Mouse (Mus musculus) cerebellum, adult 9-10 months (tissue): ENCODE measurements around the gene Phactr2.

Experiments used
- DNase-seq: peaks from one replicate; pipeline ENCODE4 v3.0.0; 2022

The Phactr2 gene

DNA sequence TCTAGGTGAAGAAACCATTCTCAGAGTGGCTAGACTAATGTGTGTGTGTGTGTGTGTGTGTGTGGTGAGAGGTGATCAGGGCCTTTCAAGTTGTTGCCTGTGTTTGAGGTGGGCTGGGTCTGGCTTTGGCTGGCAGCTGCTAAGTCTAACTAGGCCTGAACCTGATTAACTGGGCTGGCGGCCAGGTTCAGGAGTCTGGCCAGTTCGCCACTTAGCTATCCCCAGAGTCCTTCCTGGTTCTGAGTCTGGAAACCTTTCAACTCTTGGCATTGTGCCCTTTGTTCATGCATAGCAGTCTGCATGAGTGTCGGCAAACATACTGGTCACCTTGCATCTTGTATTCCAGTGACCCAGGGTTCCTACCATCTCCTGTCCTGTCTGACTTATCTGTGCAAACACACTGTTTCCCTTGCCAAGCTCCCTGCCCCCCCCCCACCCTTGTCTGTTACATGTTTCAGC lies 27.4 kb downstream of the Phactr2 start:
- peak; percentile 77 for DNase-seq

GRCm38 (mm10) chr10:13444257-13444656 lies 30.0 kb downstream of the Phactr2 start:
- no peak for DNase-seq

- no peak for DNase-seq
Measured at GRCm38 (mm10) chr10:13443647-13444046, 30.6 kb downstream of the Phactr2 start.

DNA sequence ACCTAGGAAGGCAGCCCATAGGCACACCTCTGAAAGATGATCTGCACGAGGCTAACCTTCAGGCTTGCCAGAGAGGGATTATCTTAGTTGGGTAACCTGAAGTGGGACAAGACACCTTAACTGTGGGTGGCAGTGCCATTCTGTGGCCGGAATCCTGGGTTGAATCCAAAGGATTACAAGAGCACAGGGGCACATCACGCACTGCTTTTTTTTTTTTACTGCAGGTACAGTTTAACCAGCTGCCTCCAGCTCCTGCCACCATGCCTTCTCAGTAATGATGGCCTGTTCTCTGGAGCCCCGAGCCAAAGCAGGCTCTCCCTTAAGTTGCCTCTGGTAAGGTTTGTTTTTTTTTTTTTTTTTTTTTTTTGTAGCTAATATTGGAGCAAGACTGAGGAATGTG lies 33.9 kb downstream of the Phactr2 start:
- no peak for DNase-seq

- DNase-seq = no peak
Measured at GRCm38 (mm10) chr10:13438118-13438821, 35.9 kb downstream of the Phactr2 start.

- no peak for DNase-seq
Measured at GRCm38 (mm10) chr10:13437011-13437410, 37.2 kb downstream of the Phactr2 start.

- no peak for DNase-seq
Measured at GRCm38 (mm10) chr10:13433016-13433415, 41.2 kb downstream of the Phactr2 start.

DNA sequence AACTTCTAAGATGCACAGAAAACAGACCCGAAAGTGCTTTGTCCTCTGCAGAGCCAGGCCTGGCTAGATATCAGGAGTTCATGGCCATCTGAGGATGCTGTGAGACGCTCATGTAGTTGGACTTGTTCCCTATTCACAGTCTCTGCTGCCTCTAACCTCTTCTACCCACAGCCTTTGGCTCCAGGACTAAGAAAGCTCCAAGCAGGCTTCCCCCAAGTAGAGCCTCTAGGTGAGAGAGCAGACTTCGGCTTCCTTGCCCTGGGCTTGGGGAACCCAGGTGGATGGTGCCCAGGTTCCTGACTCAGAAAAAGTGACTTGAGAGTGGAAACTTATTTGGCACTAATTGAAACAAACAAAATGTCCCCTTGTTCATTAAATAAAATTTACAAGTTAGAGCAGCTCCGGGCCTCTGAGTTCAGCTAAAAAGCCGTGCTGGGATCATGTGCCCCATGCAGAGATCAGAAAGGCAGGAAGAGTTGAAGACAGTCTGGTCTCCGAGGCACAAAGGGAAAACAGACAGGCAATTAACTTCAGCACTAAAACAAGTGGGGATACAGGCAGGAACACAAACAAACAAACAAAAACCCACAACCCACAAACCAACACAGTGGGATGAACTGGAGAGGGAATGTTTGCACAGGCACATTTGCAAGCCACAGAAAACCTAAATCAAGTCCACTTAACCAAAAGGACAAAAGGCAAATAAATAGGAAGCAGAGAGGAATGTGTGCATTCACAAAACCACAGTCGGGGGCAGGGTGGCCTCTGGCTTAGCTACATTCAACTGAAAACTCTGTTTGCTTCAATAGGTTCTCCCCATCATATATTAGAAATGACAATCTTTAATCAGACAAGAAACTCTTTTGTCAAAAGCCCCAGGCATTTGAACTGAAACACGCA lies 42.3 kb downstream of the Phactr2 start:
- no peak for DNase-seq

GRCm38 (mm10) chr10:13429766-13430165 lies 44.4 kb downstream of the Phactr2 start:
- DNase-seq = peak; percentile 53

- DNase-seq = no peak
Measured at GRCm38 (mm10) chr10:13429240-13429639, 45.0 kb downstream of the Phactr2 start.

DNA sequence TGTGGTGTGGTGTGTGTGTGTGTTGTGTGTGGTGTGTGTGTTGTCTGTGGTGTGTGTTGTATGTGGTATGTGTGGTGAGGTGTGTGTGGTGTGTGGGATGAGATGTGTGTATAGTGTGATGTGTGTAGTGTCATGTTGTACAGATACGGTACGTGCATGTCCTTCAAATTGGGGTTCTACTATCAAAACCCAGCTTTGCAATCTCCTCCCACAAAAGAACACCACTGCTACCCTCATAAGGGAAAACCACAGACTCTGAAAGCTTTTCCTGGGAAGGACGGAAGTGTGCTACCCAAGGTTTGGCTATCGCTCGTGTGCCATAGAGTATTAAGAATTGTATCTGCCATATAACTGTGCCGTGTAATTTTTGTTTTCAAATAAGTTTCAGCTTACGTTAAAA lies 45.7 kb downstream of the Phactr2 start:
- no peak for DNase-seq

- DNase-seq = no peak
Measured at GRCm38 (mm10) chr10:13427599-13427998, 46.6 kb downstream of the Phactr2 start.

- no peak for DNase-seq
Measured at GRCm38 (mm10) chr10:13425198-13425597, 49.0 kb downstream of the Phactr2 start.

GRCm38 (mm10) chr10:13424508-13424907 lies 49.7 kb downstream of the Phactr2 start:
- DNase-seq = no peak

DNA sequence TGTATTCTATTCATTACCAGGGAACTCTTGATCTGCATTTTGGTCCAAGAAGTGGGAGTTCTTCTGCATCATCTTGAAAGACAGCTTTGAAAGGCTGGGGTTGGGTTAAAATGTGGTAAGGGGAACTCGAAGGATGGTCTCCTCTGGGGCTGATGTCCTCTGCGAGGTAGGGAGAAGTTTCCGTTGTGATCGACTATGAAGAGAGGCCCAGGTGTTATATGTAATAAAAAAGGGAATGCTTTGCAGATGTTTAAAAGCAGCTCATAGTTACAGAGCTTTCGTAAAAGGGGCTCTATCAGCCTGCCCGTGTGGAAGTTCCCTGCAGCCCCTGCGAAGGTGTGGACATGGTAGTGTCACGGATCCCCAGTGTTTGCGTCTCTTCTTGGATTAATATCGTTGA lies 50.2 kb downstream of the Phactr2 start:
- DNase-seq = no peak

GRCm38 (mm10) chr10:13422121-13422520 lies 52.1 kb downstream of the Phactr2 start:
- DNase-seq = no peak

DNA sequence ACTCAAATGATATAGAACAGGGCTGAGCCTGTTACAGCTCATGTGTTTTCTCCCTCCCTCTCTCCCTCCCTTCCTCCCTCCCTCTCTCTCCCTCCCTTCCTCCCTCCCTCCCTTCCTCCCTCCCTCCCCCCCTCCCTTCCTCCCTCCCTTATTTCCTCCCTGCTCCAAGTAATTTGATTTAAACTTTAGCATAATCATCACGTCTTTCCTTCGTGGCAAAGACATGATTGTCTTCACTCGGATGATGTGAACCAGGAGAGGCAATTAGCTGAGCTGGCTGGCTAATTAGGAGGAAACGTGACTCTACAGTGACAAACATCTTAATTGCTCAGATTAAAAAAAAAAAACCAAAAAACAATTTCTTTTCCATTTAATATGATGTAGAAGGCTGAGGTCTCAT lies 55.0 kb downstream of the Phactr2 start:
- no peak for DNase-seq

GRCm38 (mm10) chr10:13415489-13416104 lies 58.6 kb downstream of the Phactr2 start:
- no peak for DNase-seq

GRCm38 (mm10) chr10:13412202-13412923 lies 61.8 kb downstream of the Phactr2 start:
- peak; percentile 51 for DNase-seq

- DNase-seq = no peak
Measured at GRCm38 (mm10) chr10:13411056-13411455, 63.2 kb downstream of the Phactr2 start.

DNA sequence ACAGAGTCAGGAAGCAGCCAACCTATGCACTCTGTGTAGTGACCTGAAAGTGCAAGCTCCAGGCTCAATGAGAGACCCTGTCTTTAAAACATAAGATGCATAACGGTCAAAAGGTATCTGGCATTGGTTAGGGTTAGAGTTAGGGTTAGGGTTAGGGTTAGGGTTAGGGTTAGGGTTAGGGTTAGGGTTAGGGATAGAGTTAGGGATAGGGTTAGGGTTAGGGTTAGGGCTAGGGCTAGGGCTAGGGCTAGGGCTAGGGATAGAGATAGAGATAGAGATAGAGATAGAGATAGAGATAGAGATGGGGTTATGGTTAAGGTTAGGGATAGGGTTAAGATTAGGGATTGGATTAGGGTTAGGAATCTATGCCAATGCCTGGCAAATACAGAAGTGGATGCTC lies 72.2 kb downstream of the Phactr2 start:
- no peak for DNase-seq

- no peak for DNase-seq
Measured at GRCm38 (mm10) chr10:13395753-13396152, 78.5 kb downstream of the Phactr2 start.

DNA sequence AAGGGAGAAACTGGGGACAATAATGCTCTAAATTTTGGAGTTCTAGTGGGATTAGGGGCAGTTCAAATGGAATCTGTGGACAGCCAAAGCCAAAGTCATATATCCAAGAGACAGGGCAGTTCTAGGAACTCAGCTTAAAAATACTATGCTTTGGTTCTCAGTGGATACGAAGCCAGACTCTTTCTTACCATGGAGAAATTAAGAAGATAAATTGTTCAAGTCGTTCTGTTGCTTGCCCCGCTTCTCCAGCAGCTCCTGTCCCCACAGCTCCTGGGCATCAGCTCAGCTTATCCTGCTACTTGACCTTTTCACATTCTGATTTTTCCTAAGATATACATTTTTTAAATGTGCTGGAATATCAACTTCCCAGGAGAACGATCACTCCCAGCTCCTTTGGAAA lies 80.2 kb downstream of the Phactr2 start:
- no peak for DNase-seq
